Mouse (Mus musculus) urinary bladder, postnatal 14 days (tissue): Measurements from ENCODE around the gene Gng12.
"Not testable (repeated sequence)": the region's sequence is repeated elsewhere in the genome, so short reads cannot be mapped to it uniquely, and the experiment has no call there.

Source experiments
- DNase-seq: peaks from one replicate; pipeline ENCODE4 v3.0.0; 2021; ENCODE audit warnings: low spot score

Gene Gng12

GRCm38 (mm10) chr6:67029312-67029950 is 133.2 kb downstream of the Gng12 start:
- DNase-seq: no peak

GRCm38 (mm10) chr6:67029987-67030386 is 133.8 kb downstream of the Gng12 start:
- DNase-seq: no peak

- no peak for DNase-seq
These were observed 134.2 kb downstream of the Gng12 start for GRCm38 (mm10) chr6:67030416-67030815.

DNA sequence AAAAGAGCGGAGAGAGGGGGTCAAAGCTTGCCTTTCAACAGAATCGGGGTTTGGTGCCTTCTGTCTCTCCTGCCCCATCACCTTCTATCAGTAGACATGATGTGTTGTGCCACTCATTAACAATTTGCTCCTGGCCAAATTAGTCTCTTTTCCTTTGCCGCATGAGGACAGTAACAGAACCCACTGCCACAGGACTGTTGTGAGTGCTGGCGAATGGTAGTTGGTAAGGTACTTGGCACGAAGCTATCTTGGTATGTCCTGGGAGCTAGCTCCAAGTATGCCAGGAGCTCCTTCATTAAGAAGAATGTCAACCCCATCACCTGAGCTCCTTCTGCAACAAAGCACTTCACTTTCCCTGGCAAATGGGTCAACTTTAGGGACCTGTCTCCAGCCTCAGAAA is 134.6 kb downstream of the Gng12 start:
- DNase-seq: no peak

DNA sequence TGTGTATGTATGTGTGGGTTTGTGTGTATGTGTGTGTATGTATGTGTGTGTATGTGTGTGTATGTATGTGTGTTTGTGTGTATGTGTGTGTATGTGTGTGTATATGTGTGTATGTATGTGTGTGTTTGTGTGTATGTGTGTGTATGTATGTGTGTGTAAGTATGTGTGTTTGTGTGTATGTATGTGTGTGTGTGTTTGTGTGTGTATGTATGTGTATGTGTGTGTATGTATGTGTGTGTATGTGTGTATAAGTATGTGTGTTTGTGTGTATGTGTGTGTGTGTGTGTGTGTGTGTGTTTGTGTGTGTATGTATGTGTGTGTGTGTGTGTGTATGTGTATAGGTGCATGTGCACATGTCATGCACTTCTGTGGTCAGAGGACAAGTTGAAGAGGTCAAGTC is 136.4 kb downstream of the Gng12 start:
- DNase-seq: not testable (repeated sequence)

DNA sequence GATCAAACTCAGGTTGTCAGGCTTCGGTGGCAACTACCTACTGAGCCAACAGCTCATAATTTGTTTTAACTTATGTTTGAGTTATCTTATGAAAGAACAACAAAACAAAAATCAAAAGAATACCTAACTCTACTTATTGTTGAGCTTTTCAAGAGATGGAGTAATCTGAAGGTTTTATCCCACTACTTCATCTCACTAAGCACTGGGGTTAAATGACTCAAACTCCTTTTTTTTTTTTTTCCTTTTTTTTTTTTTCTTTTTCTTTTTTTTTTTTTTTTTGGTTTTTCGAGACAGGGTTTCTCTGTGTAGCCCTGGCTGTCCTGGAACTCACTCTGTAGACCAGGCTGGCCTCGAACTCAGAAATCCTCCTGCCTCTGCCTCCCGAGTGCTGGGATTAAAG is 136.8 kb downstream of the Gng12 start:
- not testable (repeated sequence) for DNase-seq

GRCm38 (mm10) chr6:67033604-67034003 is 137.4 kb downstream of the Gng12 start:
- no peak for DNase-seq

- no peak for DNase-seq
These were observed 138.3 kb downstream of the Gng12 start for GRCm38 (mm10) chr6:67034331-67035130.

GRCm38 (mm10) chr6:67035388-67036299 is 139.4 kb downstream of the Gng12 start:
- no peak for DNase-seq

GRCm38 (mm10) chr6:67036356-67036811 is 140.2 kb downstream of the Gng12 start:
- peak; percentile 89 for DNase-seq

- peak; percentile 95 for DNase-seq
These were observed 140.8 kb downstream of the Gng12 start, which contains the start of gene Gadd45a for GRCm38 (mm10) chr6:67036837-67037628. Gene Gadd45a, minus strand, starts transcription at chr6:67037457.

DNA sequence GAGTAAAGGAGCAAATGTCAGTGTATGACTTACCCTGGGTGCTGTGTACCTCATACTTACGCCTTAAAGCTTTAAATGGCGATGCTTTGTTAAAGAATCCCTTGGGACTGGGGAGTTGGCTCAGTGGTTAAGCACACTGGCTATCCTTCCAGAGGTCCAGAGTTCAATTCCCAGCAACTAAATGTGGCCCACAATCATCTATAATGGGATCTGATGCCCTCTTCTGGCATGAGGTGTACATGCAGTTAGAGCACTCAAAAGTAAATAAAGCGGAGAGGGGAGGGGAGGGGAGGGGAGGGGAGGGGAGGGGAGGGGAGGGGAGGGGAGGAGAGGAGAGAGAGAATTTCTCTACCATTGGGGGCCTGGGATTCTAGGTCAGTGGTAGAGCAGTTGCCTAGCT is 142.8 kb downstream of the Gng12 start:
- no peak for DNase-seq

GRCm38 (mm10) chr6:67040904-67041410 is 144.8 kb downstream of the Gng12 start:
- DNase-seq: no peak

DNA sequence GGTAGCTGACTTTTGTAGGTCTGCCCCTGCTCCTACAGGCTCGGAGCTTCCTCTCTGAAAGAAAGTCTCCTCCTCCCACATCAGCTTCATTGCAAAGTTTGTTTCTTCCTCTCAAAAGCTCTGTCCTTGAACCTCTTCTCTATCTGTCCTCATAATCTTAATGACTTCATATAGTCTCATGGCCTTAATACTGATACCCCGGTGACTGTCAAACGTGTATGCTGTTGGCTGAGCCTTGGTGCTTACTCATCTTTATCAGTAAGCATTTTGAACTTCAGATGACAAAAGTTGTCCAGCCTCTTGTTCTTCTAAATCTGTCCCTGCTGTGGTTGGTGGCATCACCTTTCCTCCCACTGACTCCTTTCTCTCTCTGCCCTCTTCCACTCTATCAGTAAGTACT is 149.2 kb downstream of the Gng12 start:
- DNase-seq: no peak

DNA sequence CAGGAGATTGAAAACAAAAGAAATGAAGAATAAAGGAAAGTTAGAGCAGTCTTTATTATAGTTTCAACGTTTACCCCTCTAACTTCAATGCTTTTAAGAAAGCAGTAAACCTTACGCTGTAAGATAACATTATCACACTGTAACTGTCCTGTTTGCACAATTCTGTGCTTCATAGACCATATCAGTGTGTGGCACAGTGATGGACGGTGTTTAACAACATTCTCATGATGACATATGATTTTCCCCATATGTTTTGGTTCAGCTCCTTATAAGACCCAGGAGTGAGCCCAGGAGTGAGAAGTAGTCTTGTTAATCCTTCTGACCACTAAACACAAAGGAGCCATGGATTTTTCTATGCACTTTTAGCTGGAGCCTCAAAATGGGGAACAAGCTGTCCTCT is 150.7 kb downstream of the Gng12 start:
- no peak for DNase-seq

DNA sequence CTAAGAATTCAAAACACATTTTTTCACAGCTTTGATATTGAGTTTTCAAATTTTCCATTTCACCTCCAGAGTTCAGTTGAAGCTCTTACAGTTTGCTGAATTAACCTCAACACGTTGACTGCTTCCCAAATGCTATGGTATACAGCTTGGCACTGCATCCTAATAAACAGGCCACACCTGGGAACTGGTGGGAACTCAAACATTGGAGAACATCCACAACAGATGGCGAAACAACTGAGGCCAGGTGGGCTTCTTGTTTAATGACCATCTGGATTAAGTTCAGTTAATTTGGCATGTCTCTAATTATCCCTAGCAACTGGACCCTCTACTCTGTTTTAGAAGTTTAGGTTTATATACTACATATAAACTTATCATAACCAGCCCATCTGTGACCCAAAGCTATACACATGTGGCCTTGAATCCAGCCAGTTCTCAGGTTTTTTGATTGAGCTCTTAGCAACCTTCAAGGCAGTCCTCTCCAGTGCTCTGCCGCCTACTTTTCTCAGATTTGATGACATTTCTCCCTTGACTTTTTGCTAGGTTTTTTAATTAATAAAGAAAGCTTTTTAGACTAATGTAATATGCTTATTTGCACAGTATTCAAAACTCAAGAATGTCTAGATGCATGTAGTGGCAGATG is 152.0 kb downstream of the Gng12 start:
- DNase-seq: no peak

DNA sequence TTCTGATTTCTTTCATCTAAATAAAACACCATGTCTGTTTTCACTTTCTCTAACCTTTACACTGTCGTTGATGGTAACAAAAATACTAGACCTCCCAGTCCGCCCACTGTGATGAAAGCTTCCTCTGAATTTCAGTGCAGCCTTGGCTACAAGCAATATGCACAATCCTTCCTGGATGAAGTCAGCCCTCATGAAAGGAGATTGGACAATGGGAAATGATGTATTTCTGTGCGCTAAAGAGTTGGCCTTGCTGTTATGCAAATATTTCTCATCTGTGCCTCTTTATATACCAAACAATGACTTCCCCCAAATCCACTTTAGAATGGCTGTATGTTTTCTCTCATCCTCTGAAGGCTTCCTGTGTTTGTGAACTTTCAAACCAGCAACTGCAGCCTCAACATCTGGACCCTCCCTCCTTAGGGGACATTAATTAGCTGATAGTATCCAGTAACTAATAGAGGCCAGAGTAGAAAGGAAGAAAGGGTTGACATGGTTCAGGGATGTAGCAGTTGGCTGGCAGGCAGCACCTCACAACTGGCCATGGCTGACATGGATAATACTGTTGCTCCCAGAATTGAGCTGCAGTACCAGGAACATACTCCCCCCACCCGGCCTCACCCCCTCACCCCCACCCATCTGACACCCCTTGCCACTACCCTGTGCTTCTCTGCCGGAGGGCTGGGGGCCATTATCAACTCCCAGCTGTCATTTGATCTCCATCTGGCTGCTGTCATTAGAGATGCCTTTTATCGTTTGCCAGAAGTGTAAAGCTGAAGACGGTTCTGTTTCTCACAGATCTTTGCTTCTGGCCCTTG is 152.9 kb downstream of the Gng12 start:
- DNase-seq: no peak

DNA sequence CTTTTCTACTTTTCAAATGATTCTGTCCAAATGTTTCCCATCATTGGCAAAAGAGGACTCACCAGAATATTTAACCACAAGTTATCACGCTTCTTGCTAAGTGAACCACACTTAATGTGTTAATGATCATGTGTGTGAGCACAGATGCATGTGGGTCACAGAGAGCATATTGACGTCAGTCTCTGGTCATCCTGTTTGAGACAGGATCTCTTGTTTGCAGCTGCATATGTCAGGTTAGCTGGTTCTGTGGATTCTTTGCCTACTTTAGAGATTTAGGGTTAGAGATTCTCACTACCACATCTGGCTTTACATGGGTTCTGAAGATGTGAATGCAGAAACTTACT is 153.5 kb downstream of the Gng12 start:
- DNase-seq: no peak

- DNase-seq: no peak
These were observed 153.9 kb downstream of the Gng12 start for GRCm38 (mm10) chr6:67050063-67050462.
